Mouse (Mus musculus) kidney, embryonic 14.5 days (tissue): ENCODE data around the gene Prkacb. TPM values are rescaled to one million over a fixed set of nuclear protein-coding genes. Genes with fewer than 3 reads are reported as not detected.
"Not testable (repeated sequence)": the region's sequence is repeated elsewhere in the genome, so short reads cannot be mapped to it uniquely, and the experiment has no call there.

Source experiments
- ATAC-seq: fragments of 200-750 bp; cut with Nextera tagmentation; 2 replicates; pipeline ENCODE4 v1.8.0; 2017; ENCODE audit warnings: moderate number of reproducible peaks, mild to moderate bottlenecking, moderate TSS enrichment, moderate library complexity; ENCODE audit not compliant: low FRiP score, low TSS enrichment
- H3K27ac ChIP-seq: fragments of 300-500 bp; sonication (generic); 2 replicates; pipeline ENCODE4 v1.5.1; 2014; ENCODE audit warnings: low read depth, mild to moderate bottlenecking, low read length, moderate library complexity, mixed read lengths
- H3K27me3 ChIP-seq: fragments of 300-500 bp; sonication (generic); 2 replicates; pipeline ENCODE4 v1.6.1; 2014; ENCODE audit warnings: mild to moderate bottlenecking, low read length; ENCODE audit not compliant: control insufficient read depth, insufficient read depth
- H3K36me3 ChIP-seq: fragments of 300-500 bp; sonication (generic); 2 replicates; pipeline ENCODE4 v1.6.1; 2014; ENCODE audit warnings: low read length, mixed read lengths; ENCODE audit not compliant: control insufficient read depth, insufficient read depth
- H3K4me1 ChIP-seq: fragments of 300-500 bp; sonication (generic); 2 replicates; pipeline ENCODE4 v1.6.1; 2014; ENCODE audit warnings: low read length, mixed read lengths; ENCODE audit not compliant: control insufficient read depth, insufficient read depth
- H3K4me2 ChIP-seq: fragments of 300-500 bp; sonication (generic); replicated peaks from 2 replicates; pipeline ENCODE4 v1.6.1; 2014; ENCODE audit warnings: low read depth, mild to moderate bottlenecking, low read length
- H3K4me3 ChIP-seq: fragments of 300-500 bp; sonication (generic); 2 replicates; pipeline ENCODE4 v1.5.1; 2014; ENCODE audit warnings: mild to moderate bottlenecking, low read length
- H3K9ac ChIP-seq: fragments of 300-500 bp; sonication (generic); 2 replicates; pipeline ENCODE4 v1.6.1; 2014; ENCODE audit warnings: low read depth, mild to moderate bottlenecking, low read length, moderate library complexity
- H3K9me3 ChIP-seq: fragments of 300-500 bp; sonication (generic); 2 replicates; pipeline ENCODE4 v1.6.1; 2016; ENCODE audit warnings: low read length; ENCODE audit not compliant: control insufficient read depth
- WGBS: fragments of 180-500 bp; shearing (Covaris S2); extraction: QIAGEN DNeasy Blood & Tissue Kit; methylation state at CpG from one replicate; pipeline ENCODE4 v1.1.7; 2014; 5-methylcytosine and 5-hydroxymethylcytosine counted together
- polyA plus RNA-seq: library from polyadenylated mRNA; unstranded; fragments of >200 nt; fragmentation: Nextera tagmentation; extraction: Ambion mirVana; gene quantifications from 2 replicates; pipeline ENCODE4 v1.2.1, GENCODE M21; 2014

Gene Prkacb
- polyA plus RNA-seq, 1 experiment from 2014 or later, result 65.2 TPM

GRCm38 (mm10) chr3:146769569-146769939 is 43.2 kb downstream of the Prkacb start:
- H3K9ac ChIP-seq, result no peak overlapping the region
- H3K9me3 ChIP-seq, result no peaks in the 10 kb centered on the region
- no peak overlapping the region for H3K4me3 ChIP-seq
- H3K36me3 ChIP-seq, result no peaks in the 10 kb centered on the region
- H3K27me3 ChIP-seq, result no peaks in the 10 kb centered on the region
- H3K4me1 ChIP-seq, result no peaks in the 10 kb centered on the region; the same call in 1 of the 2 replicates
- WGBS, result 56% methylated on average over 2 of the region's 2 CpGs
- ATAC-seq, result no peak
- H3K4me2 ChIP-seq, result no peak overlapping the region
- H3K27ac ChIP-seq, result no peak overlapping the region

GRCm38 (mm10) chr3:146768921-146769320 is 43.9 kb downstream of the Prkacb start:
- Histone ChIP-seq H3K4me1 (no peaks in the 10 kb centered on the region; the same call in 1 of the 2 replicates), H3K36me3 (no peaks in the 10 kb centered on the region), H3K4me2 (no peak overlapping the region), H3K9me3 (no peaks in the 10 kb centered on the region), H3K4me3 (no peak overlapping the region), H3K27me3 (no peaks in the 10 kb centered on the region), H3K9ac (no peak overlapping the region), H3K27ac (no peak overlapping the region)
- WGBS, result 74% methylated on average over 3 of the region's 3 CpGs
- no peak for ATAC-seq

GRCm38 (mm10) chr3:146768360-146768759 is 44.4 kb downstream of the Prkacb start:
- Histone ChIP-seq H3K4me1 (no peaks in the 10 kb centered on the region; the same call in 1 of the 2 replicates), H3K9ac (no peak overlapping the region), H3K27me3 (no peaks in the 10 kb centered on the region), H3K27ac (no peak overlapping the region), H3K4me2 (no peak overlapping the region), H3K9me3 (no peaks in the 10 kb centered on the region), H3K4me3 (no peak overlapping the region), H3K36me3 (no peaks in the 10 kb centered on the region)
- no peak for ATAC-seq
- WGBS, result 95% methylated on average over 5 of the region's 5 CpGs

- Histone ChIP-seq H3K27ac (no peak overlapping the region), H3K36me3 (no peaks in the 10 kb centered on the region), H3K4me2 (no peak overlapping the region), H3K9ac (no peak overlapping the region), H3K4me1 (no peaks in the 10 kb centered on the region; the same call in 1 of the 2 replicates), H3K9me3 (no peaks in the 10 kb centered on the region), H3K27me3 (no peaks in the 10 kb centered on the region), H3K4me3 (no peak overlapping the region)
- WGBS, result 76% methylated on average over 8 of the region's 8 CpGs
- ATAC-seq, result no peak
Measured at GRCm38 (mm10) chr3:146766701-146767181, 46.0 kb downstream of the Prkacb start.

GRCm38 (mm10) chr3:146766071-146766605 is 46.7 kb downstream of the Prkacb start:
- H3K27ac ChIP-seq, result no peak overlapping the region
- H3K9me3 ChIP-seq, result no peaks in the 10 kb centered on the region
- 93% methylated on average over 4 of the region's 4 CpGs for WGBS
- no peaks in the 10 kb centered on the region; the same call in 1 of the 2 replicates for H3K4me1 ChIP-seq
- no peak overlapping the region for H3K4me2 ChIP-seq
- ATAC-seq, result no peak
- no peak overlapping the region for H3K4me3 ChIP-seq
- H3K27me3 ChIP-seq, result no peaks in the 10 kb centered on the region
- H3K9ac ChIP-seq, result no peak overlapping the region
- no peaks in the 10 kb centered on the region for H3K36me3 ChIP-seq

- Histone ChIP-seq H3K4me1 (no peaks in the 10 kb centered on the region; the same call in 1 of the 2 replicates), H3K27me3 (no peaks in the 10 kb centered on the region), H3K9ac (no peak overlapping the region), H3K9me3 (no peaks in the 10 kb centered on the region), H3K4me2 (no peak overlapping the region), H3K27ac (no peak overlapping the region), H3K4me3 (no peak overlapping the region), H3K36me3 (no peaks in the 10 kb centered on the region)
- no peak for ATAC-seq
- WGBS, result 86% methylated on average over 3 of the region's 3 CpGs
Measured at GRCm38 (mm10) chr3:146764871-146765529, 47.8 kb downstream of the Prkacb start.

GRCm38 (mm10) chr3:146763054-146763453 is 49.7 kb downstream of the Prkacb start:
- WGBS, result 90% methylated on average over 2 of the region's 2 CpGs
- H3K27me3 ChIP-seq, H3K9me3 ChIP-seq, ATAC-seq, H3K9ac ChIP-seq, H3K4me2 ChIP-seq, H3K36me3 ChIP-seq, H3K4me1 ChIP-seq, H3K27ac ChIP-seq, H3K4me3 ChIP-seq: not testable (repeated sequence)

- Histone ChIP-seq H3K9ac (no peak overlapping the region), H3K36me3 (no peaks in the 10 kb centered on the region), H3K27me3 (no peaks in the 10 kb centered on the region), H3K4me3 (no peak overlapping the region), H3K4me1 (no peaks in the 10 kb centered on the region), H3K4me2 (no peak overlapping the region), H3K27ac (no peak overlapping the region), H3K9me3 (no peaks in the 10 kb centered on the region)
- 95% methylated on average over 9 of the region's 9 CpGs for WGBS
- ATAC-seq, result no peak
Measured at GRCm38 (mm10) chr3:146761276-146761675, 51.5 kb downstream of the Prkacb start.
